Mouse (Mus musculus) lung, postnatal 0 days (tissue): ENCODE measurements at regions not wholly inside any gene's neighbourhood (a gene's known extent, or its start where the extent isn't known, plus 50 kb on each side); places are given as distances from the start of the nearest gene placed in this dataset.

Source experiments
- ATAC-seq: fragments of 200-750 bp; cut with Nextera tagmentation; 2 replicates; pipeline ENCODE4 v1.8.0; 2017; ENCODE audit warnings: moderate library complexity
- DNase-seq: peaks from one replicate; pipeline ENCODE4 v3.0.0-alpha.2; 2016; ENCODE audit warnings: low spot score
- H3K27ac ChIP-seq: fragments of 300-500 bp; sonication (generic); 2 replicates; pipeline ENCODE4 v1.5.1; 2014; ENCODE audit warnings: antibody characterized with exemption, mild to moderate bottlenecking, low read length, mixed read lengths
- H3K27me3 ChIP-seq: fragments of 300-500 bp; sonication (generic); replicated peaks from 2 replicates; pipeline ENCODE4 v1.6.1; 2014; ENCODE audit warnings: low read length, mixed read lengths; ENCODE audit not compliant: insufficient read depth
- H3K36me3 ChIP-seq: fragments of 300-500 bp; sonication (generic); 2 replicates; pipeline ENCODE4 v1.6.1; 2014; ENCODE audit warnings: low read length, mixed read lengths; ENCODE audit not compliant: insufficient read depth
- H3K4me1 ChIP-seq: fragments of 300-500 bp; sonication (generic); 2 replicates; pipeline ENCODE4 v1.6.1; 2014; ENCODE audit warnings: antibody characterized with exemption, low read depth, low read length, mixed read lengths; ENCODE audit not compliant: insufficient read depth
- H3K4me2 ChIP-seq: fragments of 300-500 bp; sonication (generic); replicated peaks from 2 replicates; pipeline ENCODE4 v1.6.1; 2014; ENCODE audit warnings: low read depth, mild to moderate bottlenecking, low read length, moderate library complexity, mixed read lengths
- H3K4me3 ChIP-seq: fragments of 300-500 bp; sonication (generic); 2 replicates; pipeline ENCODE4 v1.5.1; 2014; ENCODE audit warnings: low read depth, low read length
- H3K9ac ChIP-seq: fragments of 300-500 bp; sonication (generic); replicated peaks from 2 replicates; pipeline ENCODE4 v1.6.1; 2014; ENCODE audit warnings: low read depth, mild to moderate bottlenecking
- H3K9me3 ChIP-seq: fragments of 300-500 bp; sonication (generic); 2 replicates; pipeline ENCODE4 v1.6.1; 2016; ENCODE audit warnings: low read length, mixed read lengths
- CTCF ChIP-seq: IDR thresholded peaks from 2 replicates; pipeline ENCODE4 v1.5.1; 2016; ENCODE audit warnings: antibody characterized with exemption, mild to moderate bottlenecking
- EP300 ChIP-seq: IDR thresholded peaks from 2 replicates; pipeline ENCODE4 v1.6.1; 2016; ENCODE audit warnings: antibody characterized with exemption, mild to moderate bottlenecking, control low read depth
- WGBS: fragments of 180-500 bp; shearing (Covaris S2); extraction: QIAGEN DNeasy Blood & Tissue Kit; methylation state at CpG from one replicate; pipeline ENCODE4 v1.1.7; 2014; 5-methylcytosine and 5-hydroxymethylcytosine counted together

GRCm38 (mm10) chrX:11748278-11748677 lies 411.9 kb downstream of the Bcor start:
- no peak overlapping the region for H3K9ac ChIP-seq
- H3K9me3 ChIP-seq: no peaks in the 10 kb centered on the region
- H3K27me3 ChIP-seq: no peaks in the 10 kb centered on the region
- DNase-seq: no peak
- ATAC-seq: no peak
- H3K4me3 ChIP-seq: no peak overlapping the region
- no peak overlapping the region for H3K27ac ChIP-seq
- no peaks in the 10 kb centered on the region for H3K4me1 ChIP-seq
- WGBS: 43% methylated on average over 4 of the region's 4 CpGs
- no peaks in the 10 kb centered on the region for H3K36me3 ChIP-seq
- H3K4me2 ChIP-seq: no peak overlapping the region
- no peak for TF ChIP-seq CTCF
- no peak for TF ChIP-seq EP300

GRCm38 (mm10) chrX:11752513-11752912 lies 407.6 kb downstream of the Bcor start:
- H3K36me3 ChIP-seq: no peaks in the 10 kb centered on the region
- TF ChIP-seq CTCF (no peak), EP300 (no peak)
- H3K4me3 ChIP-seq: no peak overlapping the region
- WGBS: 65% methylated on average over 5 of the region's 5 CpGs
- no peak for DNase-seq
- H3K27me3 ChIP-seq: no peaks in the 10 kb centered on the region
- H3K4me1 ChIP-seq: no peaks in the 10 kb centered on the region
- no peak overlapping the region for H3K9ac ChIP-seq
- ATAC-seq: no peak
- no peaks in the 10 kb centered on the region for H3K9me3 ChIP-seq
- no peak overlapping the region for H3K4me2 ChIP-seq
- no peak overlapping the region for H3K27ac ChIP-seq

GRCm38 (mm10) chrX:11752973-11753590 lies 407.1 kb downstream of the Bcor start:
- no peak overlapping the region for H3K9ac ChIP-seq
- TF ChIP-seq EP300 (no peak), CTCF (no peak)
- no peak overlapping the region for H3K4me3 ChIP-seq
- no peaks in the 10 kb centered on the region for H3K9me3 ChIP-seq
- H3K27me3 ChIP-seq: no peaks in the 10 kb centered on the region
- no peaks in the 10 kb centered on the region for H3K4me1 ChIP-seq
- DNase-seq: peak; percentile 7
- 13% methylated on average over 12 of the region's 13 CpGs for WGBS
- no peak for ATAC-seq
- H3K27ac ChIP-seq: no peak overlapping the region
- H3K36me3 ChIP-seq: no peaks in the 10 kb centered on the region
- H3K4me2 ChIP-seq: no peak overlapping the region

- Histone ChIP-seq H3K4me2 (no peak overlapping the region), H3K27me3 (no peaks in the 10 kb centered on the region), H3K9ac (no peak overlapping the region), H3K36me3 (no peaks in the 10 kb centered on the region), H3K27ac (no peak overlapping the region), H3K4me1 (no peaks in the 10 kb centered on the region), H3K4me3 (no peak overlapping the region), H3K9me3 (no peaks in the 10 kb centered on the region)
- no peak for TF ChIP-seq CTCF
- no peak for TF ChIP-seq EP300
- DNase-seq (no peak), ATAC-seq (no peak)
- WGBS: 100% methylated on average over 2 of the region's 2 CpGs
Measured at GRCm38 (mm10) chrX:11755046-11755445, 405.1 kb downstream of the Bcor start.

GRCm38 (mm10) chrX:11763351-11764082 lies 396.6 kb downstream of the Bcor start:
- Histone ChIP-seq H3K4me2 (no peak overlapping the region), H3K9ac (no peak overlapping the region), H3K4me3 (no peak overlapping the region), H3K27ac (no peak overlapping the region), H3K36me3 (no peaks in the 10 kb centered on the region), H3K4me1 (no peaks in the 10 kb centered on the region), H3K9me3 (no peaks in the 10 kb centered on the region), H3K27me3 (no peaks in the 10 kb centered on the region)
- ATAC-seq: no peak
- TF ChIP-seq EP300 (no peak), CTCF (no peak)
- WGBS: 49% methylated on average over 17 of the region's 17 CpGs
- DNase-seq: no peak

- Histone ChIP-seq H3K4me3 (no peak overlapping the region), H3K4me2 (no peak overlapping the region), H3K36me3 (no peaks in the 10 kb centered on the region), H3K9me3 (no peaks in the 10 kb centered on the region), H3K27me3 (no peaks in the 10 kb centered on the region), H3K27ac (no peak overlapping the region), H3K9ac (no peak overlapping the region), H3K4me1 (no peaks in the 10 kb centered on the region)
- WGBS: 65% methylated on average over 6 of the region's 6 CpGs
- no peak for DNase-seq
- ATAC-seq: no peak
- TF ChIP-seq EP300 (no peak), CTCF (no peak)
Measured at GRCm38 (mm10) chrX:11776236-11776899, 383.8 kb downstream of the Bcor start.
